Mouse (Mus musculus) midbrain, embryonic 14.5 days (tissue): ENCODE data around the gene Nlrc5. TPM values are rescaled to one million over a fixed set of nuclear protein-coding genes. Genes with fewer than 3 reads are reported as not detected.

Experiments used
- ATAC-seq: fragments of 200-750 bp; cut with Nextera tagmentation; 2 replicates; pipeline ENCODE4 v1.8.0; 2017; ENCODE audit warnings: moderate number of reproducible peaks, moderate library complexity; ENCODE audit not compliant: low FRiP score, low TSS enrichment
- DNase-seq: peaks from one replicate; pipeline ENCODE4 v3.0.0-alpha.2; 2015
- H3K27ac ChIP-seq: fragments of 300-500 bp; sonication (generic); replicated peaks from 2 replicates; pipeline ENCODE4 v1.5.1; 2014; ENCODE audit warnings: mild to moderate bottlenecking, low read depth, low read length, moderate library complexity
- H3K27me3 ChIP-seq: fragments of 300-500 bp; sonication (generic); 2 replicates; pipeline ENCODE4 v1.6.1; 2014; ENCODE audit warnings: low read length, control low read depth, mixed read lengths; ENCODE audit not compliant: control insufficient read depth, insufficient read depth
- H3K36me3 ChIP-seq: fragments of 300-500 bp; sonication (generic); 2 replicates; pipeline ENCODE4 v1.6.1; 2014; ENCODE audit warnings: low read length, control low read depth; ENCODE audit not compliant: control insufficient read depth, insufficient read depth
- H3K4me1 ChIP-seq: fragments of 300-500 bp; sonication (generic); 2 replicates; pipeline ENCODE4 v1.6.1; 2014; ENCODE audit warnings: mild to moderate bottlenecking, antibody characterized with exemption, low read length, control low read depth; ENCODE audit not compliant: control insufficient read depth, insufficient read depth
- H3K4me2 ChIP-seq: fragments of 300-500 bp; sonication (generic); 2 replicates; pipeline ENCODE4 v1.6.1; 2014; ENCODE audit warnings: mild to moderate bottlenecking, low read length, moderate library complexity
- H3K4me3 ChIP-seq: fragments of 300-500 bp; sonication (generic); replicated peaks from 2 replicates; pipeline ENCODE4 v1.5.1; 2014; ENCODE audit warnings: low read depth, low read length
- H3K9ac ChIP-seq: fragments of 300-500 bp; sonication (generic); replicated peaks from 2 replicates; pipeline ENCODE4 v1.6.1; 2014; ENCODE audit warnings: mild to moderate bottlenecking, low read length, moderate library complexity
- H3K9me3 ChIP-seq: fragments of 300-500 bp; sonication (generic); 2 replicates; pipeline ENCODE4 v1.6.1; 2016; ENCODE audit warnings: low read length, control low read depth, mixed read lengths; ENCODE audit not compliant: control insufficient read depth
- WGBS: fragments of 180-500 bp; shearing (Covaris S2); extraction: QIAGEN DNeasy Blood & Tissue Kit; methylation state at CpG from one replicate; pipeline ENCODE4 v1.1.7; 2014; 5-methylcytosine and 5-hydroxymethylcytosine counted together
- polyA plus RNA-seq: library from polyadenylated mRNA; unstranded; fragments of >200 nt; fragmentation: Nextera tagmentation; extraction: Ambion mirVana; gene quantifications from 2 replicates; pipeline ENCODE4 v1.2.1, GENCODE M21; 2014

Nlrc5 gene
- polyA plus RNA-seq, 1 experiment from 2014 or later = 1.2 TPM

DNA sequence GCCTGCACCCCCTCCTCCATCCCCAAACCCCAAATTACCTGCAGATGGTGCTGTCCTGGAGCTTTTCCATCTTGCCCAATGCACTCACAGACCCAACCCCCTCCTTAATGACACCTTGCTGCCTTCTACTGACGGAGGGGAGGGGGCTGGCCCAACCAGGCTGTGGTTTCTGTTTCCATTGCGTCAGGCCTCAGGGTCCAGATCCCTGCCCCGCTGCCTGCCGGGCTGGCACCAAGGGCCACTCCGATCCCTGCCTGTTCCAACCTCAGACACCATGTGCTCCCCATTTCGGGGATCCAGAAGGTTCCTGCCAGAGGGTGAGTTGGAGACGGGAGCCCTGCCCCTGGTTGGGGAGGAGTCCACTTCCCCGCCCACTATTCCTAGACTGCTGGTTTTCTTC lies 109.8 kb downstream of the Nlrc5 start:
- H3K9me3 ChIP-seq = no peaks in the 10 kb centered on the region
- ATAC-seq (no peak), DNase-seq (no peak)
- 0 out of 2 replicates have a peak, but pooled peaks cover 6% of the 10 kb centered on the region for H3K4me1 ChIP-seq
- no peak overlapping the region for H3K4me2 ChIP-seq
- no peak overlapping the region for H3K9ac ChIP-seq
- H3K36me3 ChIP-seq = no peaks in the 10 kb centered on the region
- H3K4me3 ChIP-seq = no peak overlapping the region
- 76% methylated on average over 8 of the region's 8 CpGs for WGBS
- no peak overlapping the region for H3K27ac ChIP-seq
- H3K27me3 ChIP-seq = no peaks in the 10 kb centered on the region

DNA sequence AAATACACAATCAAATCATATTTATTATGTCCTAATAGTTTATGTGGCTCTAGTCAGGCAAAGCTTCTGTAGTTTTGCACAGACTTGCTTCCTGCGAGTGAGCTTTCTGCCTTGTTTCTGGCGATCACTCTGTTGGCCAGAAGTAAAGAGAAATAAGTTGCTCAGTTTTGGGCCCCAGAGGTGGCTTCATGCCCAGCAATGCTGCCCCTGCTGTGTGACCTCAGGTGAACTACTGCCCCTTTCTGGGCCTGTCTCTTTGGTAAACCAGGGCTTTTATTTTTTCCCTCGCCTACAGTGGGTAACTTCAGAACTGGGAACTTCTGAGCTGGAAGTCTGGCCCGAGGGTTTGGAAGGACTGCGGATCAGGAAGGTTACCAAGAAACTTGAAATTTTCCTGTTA lies 114.9 kb downstream of the Nlrc5 start:
- H3K9me3 ChIP-seq = no peaks in the 10 kb centered on the region
- ATAC-seq = no peak
- peaks cover 21% of the 10 kb centered on the region for H3K4me1 ChIP-seq
- H3K9ac ChIP-seq = no peak overlapping the region
- WGBS = 56% methylated on average over 5 of the region's 5 CpGs
- H3K27me3 ChIP-seq = no peaks in the 10 kb centered on the region
- DNase-seq = no peak
- H3K27ac ChIP-seq = no peak overlapping the region
- no peaks in the 10 kb centered on the region for H3K36me3 ChIP-seq
- no peak overlapping the region for H3K4me2 ChIP-seq
- no peak overlapping the region for H3K4me3 ChIP-seq

DNA sequence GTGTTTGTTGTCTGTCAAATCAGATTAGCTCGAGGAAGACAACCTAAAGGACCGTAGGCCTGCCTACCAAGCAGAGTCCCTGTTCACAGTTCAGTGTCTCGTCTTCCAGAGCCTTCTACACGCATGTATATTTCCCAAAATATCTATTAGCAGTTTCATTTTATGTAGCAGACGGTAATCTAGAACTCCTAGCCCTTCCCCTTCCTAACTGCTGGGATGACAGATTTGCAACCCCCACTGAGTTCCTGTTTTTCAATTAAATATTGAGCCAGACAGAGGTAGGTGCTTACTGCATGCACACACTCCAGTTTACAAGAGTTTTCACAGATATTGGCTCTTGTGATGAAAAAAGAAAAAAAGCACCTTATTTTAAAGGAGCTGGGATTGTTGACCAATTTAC lies 115.3 kb downstream of the Nlrc5 start:
- WGBS = 27% methylated on average over 5 of the region's 5 CpGs
- no peaks in the 10 kb centered on the region for H3K27me3 ChIP-seq
- no peaks in the 10 kb centered on the region for H3K9me3 ChIP-seq
- H3K4me1 ChIP-seq = peaks cover 21% of the 10 kb centered on the region
- ATAC-seq = no peak
- no peak overlapping the region for H3K4me3 ChIP-seq
- H3K27ac ChIP-seq = no peak overlapping the region
- DNase-seq = no peak
- no peaks in the 10 kb centered on the region for H3K36me3 ChIP-seq
- no peak overlapping the region for H3K9ac ChIP-seq
- H3K4me2 ChIP-seq = no peak overlapping the region

DNA sequence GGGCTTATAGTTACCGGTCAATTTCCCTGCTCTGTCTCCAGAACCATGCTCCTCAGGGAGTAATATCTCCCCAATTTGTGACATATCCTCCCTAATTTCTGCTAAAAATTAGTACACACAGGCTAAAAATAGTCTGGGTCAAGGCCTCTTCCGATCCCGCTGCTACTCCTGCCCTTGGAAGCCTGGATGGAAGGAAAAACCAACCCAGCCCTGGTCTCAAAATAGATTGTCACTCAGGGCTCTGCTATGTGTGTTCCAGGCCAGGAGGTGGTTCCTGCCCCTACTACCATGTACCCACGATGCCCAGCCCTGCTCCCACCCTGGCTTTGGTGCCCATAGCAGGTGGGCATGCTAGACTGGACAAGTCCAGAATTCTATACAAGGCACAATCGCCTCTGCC lies 115.8 kb downstream of the Nlrc5 start:
- H3K4me2 ChIP-seq = no peak overlapping the region
- no peak overlapping the region for H3K4me3 ChIP-seq
- H3K27ac ChIP-seq = no peak overlapping the region
- H3K36me3 ChIP-seq = no peaks in the 10 kb centered on the region
- no peak for ATAC-seq
- H3K9ac ChIP-seq = no peak overlapping the region
- H3K9me3 ChIP-seq = no peaks in the 10 kb centered on the region
- no peak for DNase-seq
- 77% methylated on average over 5 of the region's 5 CpGs for WGBS
- H3K27me3 ChIP-seq = no peaks in the 10 kb centered on the region
- peaks cover 21% of the 10 kb centered on the region for H3K4me1 ChIP-seq

DNA sequence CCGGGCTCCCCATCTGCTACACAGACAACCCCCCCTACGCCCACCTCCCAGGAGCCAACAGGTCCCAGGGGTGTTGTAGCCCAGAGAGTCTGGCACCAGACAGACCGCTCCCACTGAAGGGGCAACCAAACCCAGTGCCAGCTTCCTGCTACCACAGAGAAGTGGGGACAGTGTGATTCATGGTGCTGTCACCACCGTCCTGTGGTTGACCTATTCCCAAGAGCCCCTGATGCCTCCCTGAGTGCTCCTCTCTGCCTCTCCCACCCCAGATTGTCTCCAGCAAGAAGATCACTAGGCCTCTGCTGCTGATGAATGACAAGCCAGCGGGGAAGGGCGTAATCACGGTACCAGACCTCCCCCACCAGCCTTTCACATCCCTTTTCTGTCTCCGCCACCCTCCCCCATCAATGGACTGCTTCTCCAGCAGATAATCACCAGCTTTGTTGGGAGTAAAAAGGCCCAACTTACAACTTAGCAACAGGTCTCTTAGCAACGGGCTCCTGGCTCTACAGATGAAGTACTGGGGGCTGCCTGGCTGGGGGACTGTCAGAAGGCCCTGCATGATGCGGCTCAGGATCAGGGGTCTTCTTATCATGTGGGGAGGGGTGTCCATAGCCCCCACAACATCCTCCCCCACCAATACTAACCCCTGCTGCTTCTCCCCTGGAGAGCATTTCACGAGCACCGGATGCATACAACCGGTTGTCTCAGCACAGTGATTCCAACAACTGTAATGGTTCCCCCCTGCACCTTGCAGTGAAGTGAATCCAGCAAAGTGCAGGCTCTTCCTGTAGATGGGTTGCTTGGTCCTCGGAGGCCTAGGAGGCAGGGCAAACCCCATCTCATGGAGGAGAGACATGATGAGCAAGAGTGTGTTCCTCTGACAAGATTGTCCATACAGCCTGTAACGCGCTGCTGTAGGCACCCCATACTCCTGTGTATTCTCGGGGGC lies 117.6 kb downstream of the Nlrc5 start:
- Histone ChIP-seq H3K4me1 (peaks cover 21% of the 10 kb centered on the region), H3K36me3 (no peaks in the 10 kb centered on the region), H3K9me3 (no peaks in the 10 kb centered on the region), H3K4me3 (no peak overlapping the region), H3K27ac (peak overlapping the region; percentile 73), H3K9ac (no peak overlapping the region), H3K4me2 (peak overlapping the region; percentile 12; the same call in 1 of the 2 replicates), H3K27me3 (no peaks in the 10 kb centered on the region; the same call in 1 of the 2 replicates)
- 21% methylated on average over 17 of the region's 17 CpGs for WGBS
- DNase-seq = peak; percentile 86
- peak; percentile 71 for ATAC-seq

DNA sequence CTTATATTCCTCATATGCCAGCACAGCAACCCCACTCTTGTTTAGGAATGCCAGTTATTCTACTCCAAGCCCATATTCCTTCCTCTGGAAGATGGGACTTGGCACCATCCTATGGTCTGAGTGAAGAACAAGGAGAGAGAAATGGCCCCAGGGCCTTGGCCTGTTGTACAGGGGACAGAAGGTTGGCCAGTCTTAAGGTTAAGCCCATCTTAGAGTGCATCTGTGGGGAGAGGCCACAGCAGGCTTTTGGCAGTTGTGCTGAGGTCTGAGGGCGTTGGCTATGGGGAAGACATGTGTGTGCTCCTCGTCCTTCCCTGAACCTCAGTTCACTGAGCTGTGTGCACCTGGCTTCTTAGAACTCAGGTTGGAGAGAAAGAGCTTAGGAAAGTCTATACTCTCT lies 118.5 kb downstream of the Nlrc5 start:
- H3K36me3 ChIP-seq = no peaks in the 10 kb centered on the region
- H3K27me3 ChIP-seq = no peaks in the 10 kb centered on the region; the same call in 1 of the 2 replicates
- no peak for DNase-seq
- H3K9ac ChIP-seq = no peak overlapping the region
- 0 out of 2 replicates have a peak overlapping the region, but pooled peaks have one; percentile 45 for H3K27ac ChIP-seq
- ATAC-seq = no peak
- 78% methylated on average over 2 of the region's 2 CpGs for WGBS
- no peak overlapping the region for H3K4me3 ChIP-seq
- peaks cover 21% of the 10 kb centered on the region for H3K4me1 ChIP-seq
- H3K4me2 ChIP-seq = no peak overlapping the region
- no peaks in the 10 kb centered on the region for H3K9me3 ChIP-seq

DNA sequence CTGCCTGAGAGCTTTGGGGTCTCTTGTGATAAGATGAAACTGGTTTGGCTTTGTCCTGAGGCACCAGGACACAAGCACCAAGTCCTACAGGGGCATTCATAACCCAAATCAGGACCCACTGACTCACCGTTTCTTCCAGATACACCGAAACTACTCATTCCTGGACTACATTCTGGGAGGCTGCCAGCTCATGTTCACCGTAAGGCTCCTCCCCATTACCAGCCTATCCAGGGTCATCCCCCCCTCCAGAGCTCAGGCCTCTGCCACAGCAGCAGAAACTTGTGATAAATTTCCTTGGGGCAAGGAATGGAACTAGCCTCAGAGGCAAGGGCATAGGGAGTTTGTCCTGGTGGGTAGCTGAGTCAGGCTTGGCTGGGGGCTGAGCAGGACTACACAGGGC lies 123.1 kb downstream of the Nlrc5 start:
- ATAC-seq (no peak), DNase-seq (no peak)
- Histone ChIP-seq H3K9ac (no peak overlapping the region), H3K36me3 (no peaks in the 10 kb centered on the region), H3K4me3 (no peak overlapping the region), H3K4me2 (no peak overlapping the region), H3K27me3 (no peaks in the 10 kb centered on the region; the same call in 1 of the 2 replicates), H3K27ac (no peak overlapping the region), H3K9me3 (no peaks in the 10 kb centered on the region), H3K4me1 (peaks cover 13% of the 10 kb centered on the region)
- 88% methylated on average over 3 of the region's 3 CpGs for WGBS

DNA sequence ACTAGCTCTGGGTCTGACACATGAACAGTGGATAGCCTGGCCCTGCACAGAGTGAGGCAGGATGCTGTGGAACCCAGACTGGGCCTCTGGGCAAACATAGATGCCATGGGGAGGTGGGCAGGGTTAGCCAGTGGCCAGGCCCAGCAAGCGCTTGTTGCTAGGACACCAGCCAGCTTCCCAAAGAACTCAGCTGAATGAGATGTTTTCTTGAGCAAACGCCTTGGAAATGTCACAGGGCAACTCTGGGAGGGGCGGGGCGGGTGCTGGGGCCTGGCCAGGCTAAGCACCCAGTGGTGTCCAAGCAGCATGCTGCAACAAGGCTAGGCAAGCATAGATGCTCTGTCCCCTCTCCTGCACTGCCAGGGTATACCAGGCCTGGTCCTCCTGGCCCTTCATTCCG lies 127.1 kb downstream of the Nlrc5 start:
- H3K27me3 ChIP-seq = no peaks in the 10 kb centered on the region
- ATAC-seq (peak; percentile 69; the same call in 1 of the 2 replicates), DNase-seq (peak; percentile 70)
- no peak overlapping the region for H3K9ac ChIP-seq
- no peaks in the 10 kb centered on the region for H3K36me3 ChIP-seq
- H3K27ac ChIP-seq = no peak overlapping the region
- H3K4me2 ChIP-seq = no peak overlapping the region
- WGBS = 7% methylated on average over 5 of the region's 5 CpGs
- H3K9me3 ChIP-seq = no peaks in the 10 kb centered on the region
- H3K4me1 ChIP-seq = peaks cover 18% of the 10 kb centered on the region
- no peak overlapping the region for H3K4me3 ChIP-seq

DNA sequence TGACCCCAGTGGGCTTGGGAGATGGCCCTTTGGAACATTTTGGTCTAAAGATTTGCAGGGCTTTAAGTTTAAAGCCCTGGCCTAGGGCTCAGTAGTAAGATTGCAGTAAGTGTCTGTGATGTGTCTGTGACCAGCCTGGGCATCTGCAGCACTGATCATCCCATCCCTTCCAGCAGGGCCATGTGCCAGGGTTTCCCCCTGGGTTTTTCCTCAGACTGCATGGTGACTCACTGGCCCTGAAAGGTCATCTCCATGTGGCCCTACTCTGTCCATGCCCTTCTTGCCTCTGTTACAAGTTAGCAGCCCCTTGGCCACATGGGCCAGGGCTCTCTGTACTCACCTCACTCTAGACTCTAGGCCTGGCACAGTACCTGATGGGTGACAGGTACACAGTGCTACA lies 130.3 kb downstream of the Nlrc5 start:
- H3K36me3 ChIP-seq = no peaks in the 10 kb centered on the region
- H3K9ac ChIP-seq = no peak overlapping the region
- no peak for ATAC-seq
- no peaks in the 10 kb centered on the region for H3K9me3 ChIP-seq
- no peak for DNase-seq
- H3K4me3 ChIP-seq = no peak overlapping the region
- no peaks in the 10 kb centered on the region for H3K27me3 ChIP-seq
- H3K4me2 ChIP-seq = no peak overlapping the region
- peaks cover 42% of the 10 kb centered on the region for H3K4me1 ChIP-seq
- no peak overlapping the region for H3K27ac ChIP-seq
